Mouse (Mus musculus) stomach, embryonic 15.5 days (tissue): Measurements from ENCODE around the gene Ddx23. TPM values are rescaled to one million over a fixed set of nuclear protein-coding genes. Genes with fewer than 3 reads are reported as not detected.

ENCODE experiments used
- ATAC-seq: fragments of 200-750 bp; cut with Nextera tagmentation; 2 replicates; pipeline ENCODE4 v1.8.0; 2017; ENCODE audit warnings: low read depth, moderate number of reproducible peaks, moderate TSS enrichment; ENCODE audit not compliant: insufficient read depth, low FRiP score
- H3K27ac ChIP-seq: fragments of 300-500 bp; sonication (generic); 2 replicates; pipeline ENCODE4 v1.5.1; 2015; ENCODE audit warnings: mild to moderate bottlenecking, inconsistent platforms
- H3K27me3 ChIP-seq: fragments of 300-500 bp; sonication (generic); replicated peaks from 2 replicates; pipeline ENCODE4 v1.6.1; 2015; ENCODE audit warnings: inconsistent platforms
- H3K36me3 ChIP-seq: fragments of 300-500 bp; sonication (generic); 2 replicates; pipeline ENCODE4 v1.6.1; 2015; ENCODE audit warnings: inconsistent platforms
- H3K4me1 ChIP-seq: fragments of 300-500 bp; sonication (generic); 2 replicates; pipeline ENCODE4 v1.6.1; 2015; ENCODE audit warnings: inconsistent platforms
- H3K4me2 ChIP-seq: fragments of 300-500 bp; sonication (generic); 2 replicates; pipeline ENCODE4 v1.6.1; 2015; ENCODE audit warnings: mild to moderate bottlenecking, inconsistent platforms
- H3K4me3 ChIP-seq: fragments of 300-500 bp; sonication (generic); replicated peaks from 2 replicates; pipeline ENCODE4 v1.5.1; 2015; ENCODE audit warnings: inconsistent platforms
- H3K9ac ChIP-seq: fragments of 300-500 bp; sonication (generic); 2 replicates; pipeline ENCODE4 v1.6.1; 2015; ENCODE audit warnings: inconsistent platforms
- H3K9me3 ChIP-seq: fragments of 300-500 bp; sonication (generic); 2 replicates; pipeline ENCODE4 v1.6.1; 2016; ENCODE audit warnings: inconsistent platforms
- WGBS: fragments of 180-500 bp; shearing (Covaris S2); methylation state at CpG from one replicate; pipeline ENCODE4 v1.1.7; 2015; 5-methylcytosine and 5-hydroxymethylcytosine counted together
- polyA plus RNA-seq: library from polyadenylated mRNA; unstranded; fragments of >200 nt; fragmentation: Nextera tagmentation; extraction: Ambion mirVana; gene quantifications from 2 replicates; pipeline ENCODE4 v1.2.1, GENCODE M21; 2015

Gene Ddx23
- polyA plus RNA-seq, 1 experiment from 2014 or later, result 26.8 TPM

- no peaks in the 10 kb centered on the region; the same call in 1 of the 2 replicates for H3K27me3 ChIP-seq
- no peak overlapping the region for H3K9ac ChIP-seq
- H3K4me3 ChIP-seq, result no peak overlapping the region
- H3K4me2 ChIP-seq, result no peak overlapping the region
- 67% methylated on average over 3 of the region's 3 CpGs for WGBS
- no peaks in the 10 kb centered on the region for H3K36me3 ChIP-seq
- ATAC-seq, result no peak
- H3K4me1 ChIP-seq, result no peaks in the 10 kb centered on the region; the same call in 1 of the 2 replicates
- H3K27ac ChIP-seq, result no peak overlapping the region
- no peaks in the 10 kb centered on the region for H3K9me3 ChIP-seq
Observed at GRCm38 (mm10) chr15:98685926-98686325, 23.2 kb upstream of the Ddx23 start.

GRCm38 (mm10) chr15:98683746-98684145 lies 21.1 kb upstream of the Ddx23 start:
- WGBS, result 65% methylated on average over 1 of the region's 1 CpGs
- no peak overlapping the region for H3K9ac ChIP-seq
- ATAC-seq, result no peak

GRCm38 (mm10) chr15:98683177-98683576 lies 20.5 kb upstream of the Ddx23 start:
- no peak overlapping the region for H3K4me3 ChIP-seq
- H3K4me1 ChIP-seq, result no peaks in the 10 kb centered on the region
- peaks cover 1% of the 10 kb centered on the region for H3K27me3 ChIP-seq
- no peak overlapping the region for H3K27ac ChIP-seq
- ATAC-seq, result no peak
- no peaks in the 10 kb centered on the region for H3K9me3 ChIP-seq
- WGBS, result 56% methylated on average over 10 of the region's 10 CpGs
- H3K9ac ChIP-seq, result no peak overlapping the region
- no peaks in the 10 kb centered on the region for H3K36me3 ChIP-seq
- H3K4me2 ChIP-seq, result no peak overlapping the region

More at GRCm38 (mm10) chr15:98683746-98684145, 21.1 kb upstream of the Ddx23 start:
- no peak overlapping the region for H3K27ac ChIP-seq
- H3K4me2 ChIP-seq, result no peak overlapping the region
- no peaks in the 10 kb centered on the region for H3K9me3 ChIP-seq
- no peaks in the 10 kb centered on the region; the same call in 1 of the 2 replicates for H3K27me3 ChIP-seq
- H3K4me1 ChIP-seq, result no peaks in the 10 kb centered on the region
- H3K36me3 ChIP-seq, result no peaks in the 10 kb centered on the region
- no peak overlapping the region for H3K4me3 ChIP-seq

- Histone ChIP-seq H3K4me2 (no peak overlapping the region), H3K4me3 (no peak overlapping the region), H3K27me3 (peaks cover 12% of the 10 kb centered on the region), H3K9ac (no peak overlapping the region), H3K4me1 (peaks cover 6% of the 10 kb centered on the region; the same call in 1 of the 2 replicates), H3K36me3 (no peaks in the 10 kb centered on the region), H3K9me3 (no peaks in the 10 kb centered on the region), H3K27ac (no peak overlapping the region)
- WGBS, result 71% methylated on average over 7 of the region's 7 CpGs
- ATAC-seq, result no peak
Observed at GRCm38 (mm10) chr15:98681633-98682032, 18.9 kb upstream of the Ddx23 start.

- no peak overlapping the region for H3K27ac ChIP-seq
- no peak for ATAC-seq
- WGBS, result 81% methylated on average over 8 of the region's 8 CpGs
- no peak overlapping the region for H3K9ac ChIP-seq
- H3K9me3 ChIP-seq, result no peaks in the 10 kb centered on the region
- H3K4me1 ChIP-seq, result peaks cover 8% of the 10 kb centered on the region; the same call in 1 of the 2 replicates
- no peak overlapping the region for H3K4me2 ChIP-seq
- H3K27me3 ChIP-seq, result peaks cover 21% of the 10 kb centered on the region
- H3K36me3 ChIP-seq, result no peaks in the 10 kb centered on the region
- H3K4me3 ChIP-seq, result no peak overlapping the region
Observed at GRCm38 (mm10) chr15:98680660-98681059, 18.0 kb upstream of the Ddx23 start.

- H3K9me3 ChIP-seq, result no peaks in the 10 kb centered on the region
- ATAC-seq, result no peak
- H3K36me3 ChIP-seq, result no peaks in the 10 kb centered on the region
- no peak overlapping the region for H3K4me2 ChIP-seq
- H3K27ac ChIP-seq, result no peak overlapping the region
- H3K4me3 ChIP-seq, result no peak overlapping the region
- peaks cover 8% of the 10 kb centered on the region; the same call in 1 of the 2 replicates for H3K4me1 ChIP-seq
- no peak overlapping the region for H3K9ac ChIP-seq
- 59% methylated on average over 7 of the region's 7 CpGs for WGBS
- peaks cover 36% of the 10 kb centered on the region for H3K27me3 ChIP-seq
Observed at GRCm38 (mm10) chr15:98677977-98678376, 15.3 kb upstream of the Ddx23 start.

- H3K27me3 ChIP-seq, result peaks cover 36% of the 10 kb centered on the region
- WGBS, result under 1% methylated on average over 37 of the region's 37 CpGs
- H3K27ac ChIP-seq, result no peak within 1 kb of the TSS
- peak; percentile 95 for ATAC-seq
- H3K4me3 ChIP-seq, result peak within 1 kb of the TSS; percentile 43
- no peak within 1 kb of the TSS for H3K9ac ChIP-seq
- H3K4me1 ChIP-seq, result peaks cover 8% of the 10 kb centered on the region; the same call in 1 of the 2 replicates
- peak within 1 kb of the TSS; percentile 92 for H3K4me2 ChIP-seq
- H3K36me3 ChIP-seq, result no peaks in the 10 kb centered on the region
- H3K9me3 ChIP-seq, result no peaks in the 10 kb centered on the region
Observed at GRCm38 (mm10) chr15:98676940-98677728, 14.4 kb upstream of the Ddx23 start, which contains the start of gene Rnd1. Gene Rnd1, minus strand, starts transcription at chr15:98677461.

- Histone ChIP-seq H3K27ac (no peak overlapping the region), H3K36me3 (no peaks in the 10 kb centered on the region), H3K4me3 (peak overlapping the region; percentile 43), H3K4me2 (peak overlapping the region; percentile 92), H3K27me3 (peaks cover 36% of the 10 kb centered on the region), H3K9me3 (no peaks in the 10 kb centered on the region), H3K9ac (no peak overlapping the region), H3K4me1 (peaks cover 8% of the 10 kb centered on the region; the same call in 1 of the 2 replicates)
- 3% methylated on average over 9 of the region's 9 CpGs for WGBS
- ATAC-seq, result no peak
Observed at GRCm38 (mm10) chr15:98676471-98676870, 13.8 kb upstream of the Ddx23 start.

- Histone ChIP-seq H3K9me3 (no peaks in the 10 kb centered on the region), H3K36me3 (no peaks in the 10 kb centered on the region), H3K9ac (no peak overlapping the region), H3K4me1 (peaks cover 8% of the 10 kb centered on the region; the same call in 1 of the 2 replicates), H3K27me3 (peaks cover 36% of the 10 kb centered on the region), H3K4me2 (peak overlapping the region; percentile 92; the same call in 1 of the 2 replicates), H3K27ac (no peak overlapping the region), H3K4me3 (peak overlapping the region; percentile 43; the same call in 1 of the 2 replicates)
- WGBS, result 9% methylated on average over 14 of the region's 14 CpGs
- no peak for ATAC-seq
Observed at GRCm38 (mm10) chr15:98675634-98676250, 13.0 kb upstream of the Ddx23 start.

GRCm38 (mm10) chr15:98674994-98675545 lies 12.4 kb upstream of the Ddx23 start:
- Histone ChIP-seq H3K4me2 (no peak overlapping the region), H3K27ac (no peak overlapping the region), H3K4me3 (0 out of 2 replicates have a peak overlapping the region, but pooled peaks have one; percentile 43), H3K9ac (no peak overlapping the region), H3K4me1 (peaks cover 8% of the 10 kb centered on the region; the same call in 1 of the 2 replicates), H3K9me3 (no peaks in the 10 kb centered on the region), H3K36me3 (no peaks in the 10 kb centered on the region), H3K27me3 (peaks cover 36% of the 10 kb centered on the region)
- 28% methylated on average over 11 of the region's 11 CpGs for whole genome bisulfite sequencing
- ATAC-seq, result no peak

- no peak overlapping the region for H3K9ac ChIP-seq
- no peaks in the 10 kb centered on the region for H3K36me3 ChIP-seq
- no peak overlapping the region for H3K27ac ChIP-seq
- no peak overlapping the region for H3K4me3 ChIP-seq
- peaks cover 36% of the 10 kb centered on the region for H3K27me3 ChIP-seq
- H3K4me1 ChIP-seq, result peaks cover 8% of the 10 kb centered on the region; the same call in 1 of the 2 replicates
- 34% methylated on average over 7 of the region's 7 CpGs for WGBS
- no peaks in the 10 kb centered on the region for H3K9me3 ChIP-seq
- H3K4me2 ChIP-seq, result no peak overlapping the region
- ATAC-seq, result no peak
Observed at GRCm38 (mm10) chr15:98674284-98674993, 11.7 kb upstream of the Ddx23 start.
